Mouse (Mus musculus): ENCODE data around the gene Sorl1. TPM values are rescaled to one million over a fixed set of nuclear protein-coding genes. Genes with fewer than 3 reads are reported as not detected.

The Sorl1 gene
- polyA plus RNA-seq, 1 experiment: 32.7 TPM

DNA sequence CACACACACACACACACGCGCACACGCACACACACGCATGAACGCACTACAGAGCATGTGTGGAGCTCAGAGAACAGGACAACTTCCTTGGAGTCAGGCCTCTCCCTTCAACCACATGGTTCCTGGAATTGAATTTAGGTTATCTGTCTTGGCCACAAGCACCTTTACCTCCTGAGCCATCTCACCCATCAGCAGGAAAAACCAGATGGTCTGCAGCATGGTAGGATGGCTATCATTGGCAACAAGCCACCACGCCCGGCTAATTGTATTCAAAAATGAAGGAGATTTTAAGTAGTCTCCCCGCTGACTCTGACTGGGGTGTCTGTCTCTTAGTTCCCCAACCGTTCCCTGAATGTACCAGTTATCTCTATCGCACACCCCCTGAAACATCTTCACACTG is 17.0 kb downstream of the Sorl1 start:
- TF ChIP-seq POLR2A (IDR thresholded peaks at IDR 0.05; ENCODE audit: borderline replicate concordance, control insufficient read depth, low read depth, low read length) (no peak), CTCF (IDR thresholded peaks at IDR 0.05; ENCODE audit: control insufficient read depth, insufficient read depth, low read length) (no peak)
- H3K4me1 ChIP-seq (ENCODE audit: control insufficient read depth, insufficient read depth, low read length): peaks cover 2% of the 10 kb centered on the region
- H3K27ac ChIP-seq (ENCODE audit: control insufficient read depth, insufficient read depth, low read depth, low read length, poor library complexity): no peak overlapping the region
- 88% methylated on average over 10 of the region's 10 CpGs for WGBS
- H3K4me3 ChIP-seq (replicated peaks; ENCODE audit: control insufficient read depth, low read depth, low read length): no peak overlapping the region

DNA sequence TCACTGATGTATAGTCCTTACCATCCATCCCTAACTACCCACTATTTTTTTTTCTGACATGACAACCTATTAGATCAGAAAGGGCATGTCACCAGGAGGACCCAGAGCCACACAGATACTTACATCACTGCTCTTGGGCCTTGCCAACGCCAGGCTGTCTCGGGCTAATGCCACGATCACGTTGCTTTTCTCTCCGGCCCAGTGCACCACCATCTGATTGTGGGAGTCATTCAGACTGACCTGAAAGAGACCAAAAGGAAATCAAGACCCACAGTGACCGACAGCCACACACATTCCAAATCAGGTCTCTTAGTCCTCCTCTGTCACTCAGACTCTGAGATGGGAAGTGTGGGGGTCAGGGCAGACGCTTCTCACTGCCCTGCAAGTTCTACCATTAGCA is 17.8 kb downstream of the Sorl1 start:
- 87% methylated on average over 7 of the region's 7 CpGs for WGBS
- Histone ChIP-seq H3K4me1 (ENCODE audit: control insufficient read depth, insufficient read depth, low read length) (peaks cover 2% of the 10 kb centered on the region), H3K27ac (ENCODE audit: control insufficient read depth, insufficient read depth, low read depth, low read length, poor library complexity) (no peak overlapping the region), H3K4me3 (replicated peaks; ENCODE audit: control insufficient read depth, low read depth, low read length) (no peak overlapping the region)
- TF ChIP-seq CTCF (IDR thresholded peaks at IDR 0.05; ENCODE audit: control insufficient read depth, insufficient read depth, low read length) (no peak), POLR2A (IDR thresholded peaks at IDR 0.05; ENCODE audit: borderline replicate concordance, control insufficient read depth, low read depth, low read length) (no peak)

DNA sequence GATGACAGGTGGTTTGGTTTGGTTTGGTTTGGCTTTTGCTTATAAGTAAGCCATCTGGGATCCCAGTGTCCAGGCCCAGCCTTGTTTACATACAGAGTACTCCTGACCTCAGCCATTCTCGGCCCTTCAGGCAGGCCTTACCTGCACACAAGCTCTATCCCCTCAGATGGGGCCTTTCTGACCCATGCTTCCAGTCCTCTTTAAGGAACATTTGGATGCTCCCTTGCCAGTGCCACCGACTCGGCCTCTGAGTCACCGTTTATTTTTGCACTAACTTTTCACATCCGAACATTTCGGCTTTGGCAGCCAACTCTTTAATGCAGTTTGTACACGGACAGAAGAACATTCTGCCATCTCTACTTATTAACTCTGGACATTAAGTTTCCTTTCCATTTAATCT is 20.6 kb downstream of the Sorl1 start:
- peaks cover 2% of the 10 kb centered on the region for H3K4me1 ChIP-seq (ENCODE audit: control insufficient read depth, insufficient read depth, low read length)
- H3K4me3 ChIP-seq (replicated peaks; ENCODE audit: control insufficient read depth, low read depth, low read length): no peak overlapping the region
- WGBS: 89% methylated on average over 7 of the region's 7 CpGs
- no peak overlapping the region for H3K27ac ChIP-seq (ENCODE audit: control insufficient read depth, insufficient read depth, low read depth, low read length, poor library complexity)
- TF ChIP-seq POLR2A (IDR thresholded peaks at IDR 0.05; ENCODE audit: borderline replicate concordance, control insufficient read depth, low read depth, low read length) (no peak), CTCF (IDR thresholded peaks at IDR 0.05; ENCODE audit: control insufficient read depth, insufficient read depth, low read length) (no peak)

DNA sequence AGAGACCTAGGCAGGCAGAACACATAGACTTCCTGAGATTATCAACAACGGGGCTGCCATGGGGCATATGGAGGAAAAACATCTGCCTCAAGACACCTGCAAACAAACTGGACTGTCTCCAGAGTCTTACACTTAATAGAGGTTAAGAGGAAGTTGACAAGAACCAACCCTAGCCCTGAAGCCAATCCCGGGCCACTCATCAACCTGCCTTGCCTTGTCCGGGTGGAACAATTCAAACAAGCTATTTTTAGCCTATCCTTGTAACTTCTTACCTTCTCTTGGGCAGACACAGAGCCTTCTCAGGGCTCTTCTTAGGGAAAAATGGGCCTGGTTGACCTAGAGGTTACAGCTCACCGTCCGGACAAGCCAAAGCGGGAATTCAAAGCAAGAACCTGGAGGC is 22.1 kb downstream of the Sorl1 start:
- no peak overlapping the region for H3K27ac ChIP-seq (ENCODE audit: control insufficient read depth, insufficient read depth, low read depth, low read length, poor library complexity)
- TF ChIP-seq CTCF (IDR thresholded peaks at IDR 0.05; ENCODE audit: control insufficient read depth, insufficient read depth, low read length) (no peak), POLR2A (IDR thresholded peaks at IDR 0.05; ENCODE audit: borderline replicate concordance, control insufficient read depth, low read depth, low read length) (no peak)
- H3K4me3 ChIP-seq (replicated peaks; ENCODE audit: control insufficient read depth, low read depth, low read length): no peak overlapping the region
- WGBS: 80% methylated on average over 6 of the region's 6 CpGs
- H3K4me1 ChIP-seq (ENCODE audit: control insufficient read depth, insufficient read depth, low read length): peaks cover 4% of the 10 kb centered on the region; the same call in 1 of the 2 replicates

DNA sequence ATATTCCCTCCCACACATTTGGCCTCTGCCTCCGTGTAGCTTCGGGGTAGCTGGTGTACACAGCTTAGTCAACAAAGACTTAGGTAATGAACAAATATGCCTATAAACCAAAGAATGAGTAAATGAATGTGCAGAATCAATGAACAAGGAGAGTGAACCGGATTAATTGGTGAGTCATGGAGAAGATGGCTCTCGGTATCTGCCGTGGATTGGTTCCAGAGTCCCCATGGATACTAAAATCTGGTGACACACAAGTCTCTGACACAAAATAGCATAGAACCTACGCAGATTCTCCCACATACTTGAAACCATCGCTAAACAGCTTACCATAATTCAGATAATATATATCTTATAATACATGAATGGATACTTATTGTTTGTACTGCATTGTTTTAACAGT is 22.8 kb downstream of the Sorl1 start:
- peaks cover 8% of the 10 kb centered on the region for H3K4me1 ChIP-seq (ENCODE audit: control insufficient read depth, insufficient read depth, low read length)
- no peak overlapping the region for H3K4me3 ChIP-seq (replicated peaks; ENCODE audit: control insufficient read depth, low read depth, low read length)
- no peak overlapping the region for H3K27ac ChIP-seq (ENCODE audit: control insufficient read depth, insufficient read depth, low read depth, low read length, poor library complexity)
- 84% methylated on average over 7 of the region's 7 CpGs for WGBS
- no peak for TF ChIP-seq CTCF (IDR thresholded peaks at IDR 0.05; ENCODE audit: control insufficient read depth, insufficient read depth, low read length)
- no peak for TF ChIP-seq POLR2A (IDR thresholded peaks at IDR 0.05; ENCODE audit: borderline replicate concordance, control insufficient read depth, low read depth, low read length)

- TF ChIP-seq CTCF (IDR thresholded peaks at IDR 0.05; ENCODE audit: control insufficient read depth, insufficient read depth, low read length): no peak
- no peak for TF ChIP-seq POLR2A (IDR thresholded peaks at IDR 0.05; ENCODE audit: borderline replicate concordance, control insufficient read depth, low read depth, low read length)
- no peak overlapping the region for H3K27ac ChIP-seq (ENCODE audit: control insufficient read depth, insufficient read depth, low read depth, low read length, poor library complexity)
- peaks cover 10% of the 10 kb centered on the region for H3K4me1 ChIP-seq (ENCODE audit: control insufficient read depth, insufficient read depth, low read length)
- 91% methylated on average over 9 of the region's 9 CpGs for WGBS
- H3K4me3 ChIP-seq (replicated peaks; ENCODE audit: control insufficient read depth, low read depth, low read length): no peak overlapping the region
These were observed 23.4 kb downstream of the Sorl1 start for GRCm38 (mm10) chr9:42100618-42101210.

- no peak for TF ChIP-seq CTCF (IDR thresholded peaks at IDR 0.05; ENCODE audit: control insufficient read depth, insufficient read depth, low read length)
- no peak for TF ChIP-seq POLR2A (IDR thresholded peaks at IDR 0.05; ENCODE audit: borderline replicate concordance, control insufficient read depth, low read depth, low read length)
- Histone ChIP-seq H3K4me1 (ENCODE audit: control insufficient read depth, insufficient read depth, low read length) (peaks cover 13% of the 10 kb centered on the region), H3K27ac (ENCODE audit: control insufficient read depth, insufficient read depth, low read depth, low read length, poor library complexity) (peak overlapping the region; percentile 88; the same call in 1 of the 2 replicates), H3K4me3 (replicated peaks; ENCODE audit: control insufficient read depth, low read depth, low read length) (no peak overlapping the region)
- WGBS: 75% methylated on average over 5 of the region's 5 CpGs
These were observed 25.5 kb downstream of the Sorl1 start for GRCm38 (mm10) chr9:42098474-42099121.

DNA sequence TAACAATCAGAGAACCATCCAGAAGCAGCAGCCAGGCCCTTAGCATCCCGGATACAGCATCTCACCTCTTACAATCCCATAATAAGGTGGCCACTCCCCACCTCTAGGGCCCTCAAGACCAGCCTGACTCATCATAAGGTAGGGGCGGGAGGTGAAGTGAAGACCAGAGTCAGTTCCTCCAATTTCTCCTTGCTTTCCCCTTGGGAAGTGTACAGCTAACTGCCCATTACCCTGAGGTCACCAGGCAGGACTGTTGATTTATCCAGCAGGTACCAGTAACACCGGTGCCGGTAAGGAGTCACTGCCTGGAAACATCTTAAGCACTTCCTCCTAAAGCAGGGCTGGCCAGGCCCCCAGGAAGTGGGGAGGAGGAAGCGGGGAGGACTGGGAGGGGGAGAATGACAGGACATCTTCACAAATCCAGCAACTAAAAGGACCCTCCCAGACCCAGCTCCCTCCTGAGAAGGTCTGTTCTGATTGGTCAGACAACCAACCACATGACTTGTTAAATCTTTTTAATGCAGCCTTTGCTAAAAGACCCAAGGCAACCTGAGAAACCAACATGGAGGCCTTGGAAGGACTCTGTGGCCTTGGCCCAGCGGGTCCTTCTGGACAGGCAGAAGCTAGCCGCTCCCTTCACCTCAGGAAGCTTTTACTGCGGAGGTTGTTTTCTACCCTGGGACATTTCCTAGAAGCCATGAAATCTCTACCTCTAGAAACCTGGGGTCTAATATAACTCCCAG is 26.2 kb downstream of the Sorl1 start:
- peak overlapping the region; percentile 14 for H3K4me3 ChIP-seq (replicated peaks; ENCODE audit: control insufficient read depth, low read depth, low read length)
- WGBS: 61% methylated on average over 8 of the region's 8 CpGs
- peaks cover 13% of the 10 kb centered on the region for H3K4me1 ChIP-seq (ENCODE audit: control insufficient read depth, insufficient read depth, low read length)
- H3K27ac ChIP-seq (ENCODE audit: control insufficient read depth, insufficient read depth, low read depth, low read length, poor library complexity): peak overlapping the region; percentile 88
- TF ChIP-seq POLR2A (IDR thresholded peaks at IDR 0.05; ENCODE audit: borderline replicate concordance, control insufficient read depth, low read depth, low read length): no peak
- TF ChIP-seq CTCF (IDR thresholded peaks at IDR 0.05; ENCODE audit: control insufficient read depth, insufficient read depth, low read length): no peak

Data from bone marrow, adult 2 months (tissue).